Mouse (Mus musculus): ENCODE data around the gene 4930518I15Rik. TPM values are rescaled to one million over a fixed set of nuclear protein-coding genes. Genes with fewer than 3 reads are reported as not detected.

The 4930518I15Rik gene
- total and polyA plus RNA-seq, 3 experiments = 0.51 to 0.81 (median 0.72) TPM

- H3K27ac ChIP-seq (ENCODE audit: insufficient read depth, low read depth) = no peak overlapping the region
- H3K27me3 ChIP-seq (replicated peaks) = no peaks in the 10 kb centered on the region
- H3K4me2 ChIP-seq (ENCODE audit: insufficient read depth, low read depth, poor library complexity, severe bottlenecking) = no peak overlapping the region
- DNase-seq (ENCODE audit: extremely low read depth) = no peak
- no peaks in the 10 kb centered on the region for H3K9me3 ChIP-seq (replicated peaks; ENCODE audit: low read length)
- no peaks in the 10 kb centered on the region for H3K79me2 ChIP-seq (replicated peaks; ENCODE audit: control insufficient read depth, extremely low read depth, insufficient read depth, poor library complexity, severe bottlenecking)
- no peak for TF ChIP-seq POLR2AphosphoS2 (IDR thresholded peaks at IDR 0.05; ENCODE audit: low read depth, low read length)
- TF ChIP-seq RAD21 (IDR thresholded peaks at IDR 0.05; ENCODE audit: low read depth, low read length) = no peak
- TF ChIP-seq ZMIZ1 (IDR thresholded peaks at IDR 0.05; ENCODE audit: low read depth, low read length) = no peak
- no peak for TF ChIP-seq NELFE (IDR thresholded peaks at IDR 0.05; ENCODE audit: low read depth, low read length)
- TF ChIP-seq E2F4 (IDR thresholded peaks at IDR 0.05; ENCODE audit: insufficient replicate concordance, low read depth, low read length) = no peak
- TF ChIP-seq MAZ (IDR thresholded peaks at IDR 0.05; ENCODE audit: low read depth, low read length) = no peak
- TF ChIP-seq ELF1 (IDR thresholded peaks at IDR 0.05; ENCODE audit: low read depth, low read length) = no peak
- no peak for TF ChIP-seq MEF2A (IDR thresholded peaks at IDR 0.05; ENCODE audit: borderline replicate concordance, low read depth, low read length)
- TF ChIP-seq USF1 (IDR thresholded peaks at IDR 0.05; ENCODE audit: low read depth, low read length) = no peak
- no peak for TF ChIP-seq HCFC1 (IDR thresholded peaks at IDR 0.05; ENCODE audit: low read depth, low read length)
- no peak for TF ChIP-seq PAX5 (IDR thresholded peaks at IDR 0.05; ENCODE audit: low read length)
- H3K4me1 ChIP-seq (ENCODE audit: control insufficient read depth in 1 of 2, insufficient read depth in 2 of 2) = no peaks in the 10 kb centered on the region; a peak in 1 of 4 replicates
- H3K36me3 ChIP-seq (replicated peaks in 1 of 2; ENCODE audit: control insufficient read depth in 1 of 2, insufficient read depth in 1 of 2, low read length in 1 of 2) = no peaks in the 10 kb centered on the region
- no peak overlapping the region for H3K9ac ChIP-seq (ENCODE audit: insufficient read depth, low read depth)
- in situ Hi-C loops (cut with MboI; ENCODE audit: low pct_ligation_motif_present, low pct_unique_long_range_greater_than_20kb, low sequenced_read_pairs) = no loop called here
- dilution Hi-C loops (cut with MboI; ENCODE audit: extremely low pct_ligation_motif_present, extremely low pct_unique_long_range_greater_than_20kb, low sequenced_read_pairs) = no loop called here
- no peak overlapping the region for H3K4me3 ChIP-seq (replicated peaks in 1 of 3; ENCODE audit: low read depth in 2 of 3, low read length in 2 of 3, poor library complexity in 1 of 3)
Observed at GRCm38 (mm10) chr2:156901344-156901743, 43.6 kb upstream of the 4930518I15Rik start.

- no peak for DNase-seq (ENCODE audit: extremely low read depth)
- in situ Hi-C loops (cut with MboI; ENCODE audit: low pct_ligation_motif_present, low pct_unique_long_range_greater_than_20kb, low sequenced_read_pairs) (loop anchor here (25.0 kb wide), 1 partner anchor 188 kb away; the partner anchor contains the start of genes Soga1 and Tldc2), dilution Hi-C loops (cut with MboI; ENCODE audit: extremely low pct_ligation_motif_present, extremely low pct_unique_long_range_greater_than_20kb, low sequenced_read_pairs) (no loop called here)
- no peaks in the 10 kb centered on the region for H3K9me3 ChIP-seq (replicated peaks; ENCODE audit: low read length)
- no peak overlapping the region for H3K27ac ChIP-seq (ENCODE audit: insufficient read depth, low read depth)
- H3K79me2 ChIP-seq (replicated peaks; ENCODE audit: control insufficient read depth, extremely low read depth, insufficient read depth, poor library complexity, severe bottlenecking) = no peaks in the 10 kb centered on the region
- no peaks in the 10 kb centered on the region for H3K27me3 ChIP-seq (replicated peaks)
- H3K4me1 ChIP-seq (ENCODE audit: control insufficient read depth in 1 of 2, insufficient read depth in 2 of 2) = no peaks in the 10 kb centered on the region
- no peak overlapping the region for H3K4me2 ChIP-seq (ENCODE audit: insufficient read depth, low read depth, poor library complexity, severe bottlenecking)
- TF ChIP-seq MXI1 (IDR thresholded peaks at IDR 0.05; ENCODE audit: low read depth, low read length) = no peak
- TF ChIP-seq CHD1 (IDR thresholded peaks at IDR 0.05; ENCODE audit: low read depth, low read length) = no peak
- no peak for TF ChIP-seq TCF12 (IDR thresholded peaks at IDR 0.05; ENCODE audit: low read depth, low read length)
- TF ChIP-seq SIN3A (IDR thresholded peaks at IDR 0.05; ENCODE audit: low read length) = no peak
- H3K4me3 ChIP-seq (replicated peaks in 1 of 3; ENCODE audit: low read depth in 2 of 3, low read length in 2 of 3, poor library complexity in 1 of 3) = no peak overlapping the region
- no peak overlapping the region for H3K9ac ChIP-seq (ENCODE audit: insufficient read depth, low read depth)
- no peaks in the 10 kb centered on the region for H3K36me3 ChIP-seq (replicated peaks in 1 of 2; ENCODE audit: control insufficient read depth in 1 of 2, insufficient read depth in 1 of 2, low read length in 1 of 2)
Observed at GRCm38 (mm10) chr2:156899184-156899583, 41.4 kb upstream of the 4930518I15Rik start.

Data from CH12.LX (cell line).